27 mouse cellular contexts compared by ENCODE assay signal in the genomic region with DNA sequence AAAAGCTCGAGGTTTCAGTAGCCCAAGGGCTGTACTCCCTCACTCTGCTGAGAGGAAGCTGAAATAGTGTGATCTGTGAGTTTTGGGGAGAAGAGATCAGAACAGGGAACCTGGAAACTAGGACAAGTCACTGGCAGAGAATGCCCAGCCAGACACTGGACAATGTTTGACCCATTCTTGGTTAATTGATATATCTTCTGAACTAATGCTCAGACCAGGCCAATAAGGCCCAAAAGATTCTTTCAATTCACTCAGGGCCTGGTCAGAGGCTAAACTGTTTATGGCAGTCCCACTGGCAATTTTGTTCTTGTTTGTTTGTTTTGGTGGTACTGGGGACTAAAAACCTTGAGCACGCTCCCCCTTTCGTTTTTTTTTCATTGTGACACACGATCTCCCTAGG.
A peak's percentile ranks its signal among the peaks of the same experiment; 100 is the strongest.
DNase-seq lines count a peak whose midpoint lies in the region; ATAC-seq and TF ChIP-seq lines count a peak whose summit lies in the region.
"Had no signal": no experiment of that assay in that cellular context is flagged by ENCODE, and none has a peak within 500 bp of the region (broad histone marks: within the 10 kb centered on the region; RNA-seq: fewer than 3 reads in every experiment).

No protein-coding gene starts in this region.

- no peak for TF ChIP-seq EP300 in liver, postnatal 0 days (IDR thresholded peaks at IDR 0.05; ENCODE audit: low read depth)

- H3K4me3 ChIP-seq in gastrocnemius, adult 2 months: no peak overlapping the region
- H3K4me3 ChIP-seq in liver, postnatal 0 days (ENCODE audit: low read depth, low read length): no peak overlapping the region
- no peak overlapping the region for H3K4me3 ChIP-seq in liver, embryonic 11.5 days (ENCODE audit: low read depth, low read length)
- no peak overlapping the region for H3K4me3 ChIP-seq in intestine, embryonic 15.5 days (replicated peaks)
- H3K4me3 ChIP-seq: embryonic facial prominence, embryonic 13.5 days; erythroblast, embryonic 14.5 days; forebrain, embryonic 12.5 days; forebrain, embryonic 15.5 days; heart, embryonic 10.5 days; heart, embryonic 13.5 days had no signal

- H3K27me3 ChIP-seq in liver, postnatal 0 days (ENCODE audit: insufficient read depth, low read length): no peaks in the 10 kb centered on the region
- H3K27me3 ChIP-seq in liver, embryonic 11.5 days (replicated peaks; ENCODE audit: control insufficient read depth, insufficient read depth, low read length): no peaks in the 10 kb centered on the region
- no peaks in the 10 kb centered on the region for H3K27me3 ChIP-seq in intestine, embryonic 15.5 days (replicated peaks)
- H3K27me3 ChIP-seq: forebrain, embryonic 12.5 days; forebrain, embryonic 15.5 days had no signal

- no peak for DNase-seq in gastrocnemius, adult 2 months
- DNase-seq in gastrocnemius, postnatal 14 days: no peak
- DNase-seq in kidney, adult 9 months: peak; percentile 52
- no peak for DNase-seq in kidney, postnatal 25 days
- DNase-seq in liver, postnatal 0 days: no peak
- DNase-seq in liver, embryonic 11.5 days (ENCODE audit: low spot score): no peak
- DNase-seq in adipocyte (ENCODE audit: low spot score): peak; percentile 48
- DNase-seq: adrenal gland, postnatal 10 days; adrenal gland, postnatal 36 days; cerebellum, adult 11 months; cerebellum, adult 2 months; cerebellum, adult 9-11 months; cerebellum, postnatal 25 days; gastrocnemius, postnatal 10 days; heart, adult 18-20 months; heart, postnatal 14 days; heart, postnatal 4 days had no signal

- no peaks in the 10 kb centered on the region for H3K9me3 ChIP-seq in liver, postnatal 0 days (ENCODE audit: low read length)
- no peaks in the 10 kb centered on the region for H3K9me3 ChIP-seq in liver, embryonic 11.5 days (ENCODE audit: control insufficient read depth, low read length)
- no peaks in the 10 kb centered on the region for H3K9me3 ChIP-seq in intestine, embryonic 15.5 days
- H3K9me3 ChIP-seq: embryonic facial prominence, embryonic 13.5 days; forebrain, embryonic 12.5 days; forebrain, embryonic 15.5 days; heart, embryonic 10.5 days; heart, embryonic 13.5 days had no signal

- intact Hi-C loops in gastrocnemius, adult 2 months (cut with DNase I): no loop called here
- intact Hi-C loops in gastrocnemius, postnatal 14 days (cut with DNase I; ENCODE audit: low total_unique reads): no loop called here

- ATAC-seq in liver, postnatal 0 days: no peak
- ATAC-seq in liver, embryonic 11.5 days (replicated peaks; ENCODE audit: low FRiP score): no peak
- ATAC-seq in intestine, embryonic 15.5 days: no peak
- ATAC-seq: activated CD4-positive, CD25-positive, alpha-beta regulatory T cell, adult 4 months; forebrain, embryonic 15.5 days; hindbrain, postnatal 0 days had no signal

- H3K9ac ChIP-seq in liver, postnatal 0 days (replicated peaks): no peak overlapping the region
- no peak overlapping the region for H3K9ac ChIP-seq in liver, embryonic 11.5 days (ENCODE audit: low read depth, low read length)
- no peak overlapping the region for H3K9ac ChIP-seq in intestine, embryonic 15.5 days
- H3K9ac ChIP-seq: embryonic facial prominence, embryonic 13.5 days; forebrain, embryonic 12.5 days; forebrain, embryonic 15.5 days; heart, embryonic 13.5 days; hindbrain, embryonic 14.5 days had no signal

- H3K4me2 ChIP-seq in liver, postnatal 0 days (ENCODE audit: low read depth, low read length): no peak overlapping the region
- no peak overlapping the region for H3K4me2 ChIP-seq in liver, embryonic 11.5 days
- H3K4me2 ChIP-seq in intestine, embryonic 15.5 days (replicated peaks): no peak overlapping the region
- H3K4me2 ChIP-seq: embryonic facial prominence, embryonic 13.5 days; forebrain, embryonic 12.5 days; forebrain, embryonic 15.5 days; heart, embryonic 13.5 days; hindbrain, embryonic 14.5 days had no signal

- peak overlapping the region; percentile 100 for H3K27ac ChIP-seq in gastrocnemius, adult 2 months
- H3K27ac ChIP-seq in liver, postnatal 0 days (ENCODE audit: low read depth): peak overlapping the region; percentile 74
- H3K27ac ChIP-seq in liver, embryonic 11.5 days (ENCODE audit: low read depth, low read length): no peak overlapping the region
- H3K27ac ChIP-seq in intestine, embryonic 15.5 days: no peak overlapping the region
- H3K27ac ChIP-seq: embryonic facial prominence, embryonic 13.5 days; forebrain, embryonic 12.5 days; forebrain, embryonic 15.5 days; heart, embryonic 10.5 days; heart, embryonic 13.5 days; hindbrain, embryonic 14.5 days; hindbrain, postnatal 0 days had no signal

- H3K36me3 ChIP-seq in liver, postnatal 0 days (replicated peaks; ENCODE audit: insufficient read depth, low read length): no peaks in the 10 kb centered on the region
- H3K36me3 ChIP-seq in liver, embryonic 11.5 days (ENCODE audit: control insufficient read depth, insufficient read depth, low read length): no peaks in the 10 kb centered on the region
- no peaks in the 10 kb centered on the region for H3K36me3 ChIP-seq in intestine, embryonic 15.5 days
- H3K36me3 ChIP-seq: embryonic facial prominence, embryonic 13.5 days; forebrain, embryonic 12.5 days; forebrain, embryonic 15.5 days; heart, embryonic 10.5 days; heart, embryonic 13.5 days had no signal

- H3K4me1 ChIP-seq in liver, postnatal 0 days (ENCODE audit: insufficient read depth): peaks cover 57% of the 10 kb centered on the region
- peaks cover 14% of the 10 kb centered on the region for H3K4me1 ChIP-seq in liver, embryonic 11.5 days (replicated peaks; ENCODE audit: control insufficient read depth, insufficient read depth, low read length)
- peaks cover 7% of the 10 kb centered on the region; the same call in 1 of the 2 replicates for H3K4me1 ChIP-seq in intestine, embryonic 15.5 days (replicated peaks)
- H3K4me1 ChIP-seq: heart, embryonic 10.5 days had no signal

- TF ChIP-seq CTCF in gastrocnemius, adult 2 months (IDR thresholded peaks at IDR 0.05): no peak
- TF ChIP-seq CTCF in liver, postnatal 0 days (IDR thresholded peaks at IDR 0.05; ENCODE audit: low read depth): no peak

- WGBS in liver, postnatal 0 days (ENCODE audit: insufficient replicate concordance): 74% methylated on average over 4 of the region's 4 CpGs
- 82% methylated on average over 4 of the region's 4 CpGs for WGBS in liver, embryonic 11.5 days
- 73% methylated on average over 4 of the region's 4 CpGs for WGBS in intestine, embryonic 15.5 days

Comparison
In these comparisons a context has a peak if more than half of its experiments do, and no peak if none do; other contexts are left out.
1. DNase-seq: peak in kidney, adult 9 months (single experiment) and adipocyte (single experiment); none in gastrocnemius, adult 2 months (single experiment), gastrocnemius, postnatal 14 days (single experiment), kidney, postnatal 25 days (0 of 2), liver, postnatal 0 days (single experiment) and liver, embryonic 11.5 days (single experiment).
2. H3K27ac ChIP-seq: peak in gastrocnemius, adult 2 months (single experiment) and liver, postnatal 0 days (single experiment); none in liver, embryonic 11.5 days (single experiment) and intestine, embryonic 15.5 days (single experiment).